Mouse (Mus musculus) left cerebral cortex, adult 18-20 months (tissue): ENCODE data around the gene Awat2. TPM values are rescaled to one million over a fixed set of nuclear protein-coding genes. Genes with fewer than 3 reads are reported as not detected.
"Not testable (repeated sequence)": the region's sequence is repeated elsewhere in the genome, so short reads cannot be mapped to it uniquely, and the experiment has no call there.

Experiments used
- DNase-seq, 2 experiments: peaks; one replicate each; pipeline ENCODE4 v3.0.0; 2021 to 2022; ENCODE audit warnings: low spot score in 2 of 2, mixed read lengths in 1 of 2
- long read RNA-seq, 2 experiments: library from polyadenylated mRNA; stranded (forward); transcript quantifications; one replicate each; pipeline ENCODE4 v2.0.0; 2021
- microRNA-seq, 2 experiments: library from miRNA; unstranded; fragments of <30 nt; microRNA quantifications; one replicate each; pipeline ENCODE4 v1.2.0; 2021
- total RNA-seq, 2 experiments: library from RNA; stranded (reverse); gene quantifications; 2 replicates each; pipeline ENCODE4 v1.2.3; 2021

The Awat2 gene
- total RNA-seq, result under 1 TPM in 1 of 2 experiments, not detected in 1; 0.21 TPM
- long read RNA-seq, experiment 1, result 0 reads
- long read RNA-seq, experiment 2, partial matches to known transcripts, result 0 of 1 reads
- long read RNA-seq, experiment 2, other reads (novel, unspliced or antisense), result 1 of 1 reads

DNA sequence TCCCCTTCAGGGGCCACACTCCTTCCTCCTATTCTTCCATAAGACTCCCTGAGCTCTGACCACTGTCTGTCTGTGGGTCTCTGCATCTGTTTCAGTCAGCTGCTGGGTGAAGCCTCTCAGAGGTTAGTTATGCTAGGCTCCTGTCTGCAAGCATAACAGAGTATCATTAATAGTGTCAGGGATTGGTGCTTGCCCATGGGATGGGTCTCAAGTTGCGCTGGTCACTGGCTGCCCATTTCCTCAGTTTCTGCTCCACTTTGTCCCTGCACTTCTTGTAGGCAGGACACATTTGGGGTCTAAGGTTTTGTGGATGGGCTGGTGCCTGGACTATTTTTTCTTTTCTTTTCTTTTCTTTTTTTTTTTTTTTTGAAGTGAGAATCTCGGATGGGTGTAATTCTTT lies at the start of gene Awat2:
Gene Awat2, minus strand, starts transcription at position 101 of the 400 bp plus-strand sequence.
- DNase-seq, result not testable (repeated sequence)

DNA sequence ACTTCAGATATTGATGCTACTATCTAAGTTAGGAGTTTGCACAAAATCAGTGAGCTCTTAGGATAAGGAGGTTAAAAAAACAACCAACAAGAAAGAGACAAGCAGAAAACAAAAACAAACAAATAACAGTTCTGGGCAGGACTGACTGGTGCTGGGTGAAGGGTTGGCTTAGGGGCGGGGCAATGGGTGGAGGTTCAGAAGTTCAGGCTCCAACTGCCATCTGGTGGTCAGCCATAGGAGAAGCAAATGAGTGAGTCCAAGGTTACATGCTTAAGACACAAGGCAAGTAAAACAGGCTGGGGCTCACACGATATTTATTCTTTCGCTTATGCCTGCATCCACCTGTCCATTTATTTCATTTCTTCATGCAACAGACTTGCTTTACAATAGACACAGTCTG lies 37.8 kb upstream of the Awat2 start:
- peak; percentile 34 to 39 for DNase-seq

DNA sequence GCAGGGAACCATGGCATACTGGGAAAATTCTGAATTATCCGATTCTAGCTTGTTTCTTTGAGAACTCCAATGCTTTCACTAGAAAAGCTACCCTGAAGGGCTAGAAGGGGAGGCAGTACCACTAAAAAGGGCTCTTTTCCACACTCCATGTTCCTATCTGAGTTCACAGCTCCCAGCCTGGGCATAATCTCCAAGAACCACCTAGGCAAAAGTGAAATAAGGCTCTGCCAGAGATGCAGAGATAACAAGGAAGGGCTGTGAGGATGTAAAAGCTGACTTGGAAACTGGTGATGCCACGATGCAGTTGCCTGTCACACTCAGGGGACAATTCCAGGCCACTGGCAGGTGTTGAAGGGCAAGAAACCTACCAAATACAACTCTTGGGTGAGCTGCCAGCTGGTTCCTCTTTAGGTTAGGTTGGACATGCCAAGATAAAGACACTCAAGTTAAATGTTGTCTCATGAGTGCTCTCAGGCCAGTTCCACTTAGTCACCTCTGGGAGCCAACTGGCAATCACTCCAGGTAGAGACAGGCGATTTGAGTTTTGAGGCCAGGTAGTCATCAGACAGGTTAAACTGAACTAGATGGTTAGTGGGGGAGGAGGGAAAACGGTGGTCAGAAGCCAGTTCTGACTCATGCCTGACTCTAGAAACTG lies 33.2 kb upstream of the Awat2 start:
- no peak for DNase-seq

DNA sequence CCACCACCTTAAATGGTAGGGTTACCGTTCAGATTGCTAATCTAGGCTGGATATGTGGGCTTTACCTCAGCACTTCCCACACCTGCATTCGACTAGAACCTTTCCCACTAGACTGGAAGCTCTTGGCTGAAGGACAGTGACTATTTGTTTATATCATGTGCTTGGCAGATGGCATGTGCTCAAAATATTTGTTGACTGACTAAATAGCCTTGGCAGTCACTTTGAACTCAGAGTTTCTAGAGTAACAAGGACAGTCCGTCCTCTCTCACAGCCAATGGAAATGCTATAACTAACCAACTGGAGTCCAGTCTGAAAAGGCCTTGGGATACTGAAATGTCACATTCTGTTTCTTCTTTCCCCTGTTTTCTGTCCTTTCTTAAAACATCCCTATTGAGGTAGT lies 29.0 kb upstream of the Awat2 start:
- DNase-seq, result no peak

DNA sequence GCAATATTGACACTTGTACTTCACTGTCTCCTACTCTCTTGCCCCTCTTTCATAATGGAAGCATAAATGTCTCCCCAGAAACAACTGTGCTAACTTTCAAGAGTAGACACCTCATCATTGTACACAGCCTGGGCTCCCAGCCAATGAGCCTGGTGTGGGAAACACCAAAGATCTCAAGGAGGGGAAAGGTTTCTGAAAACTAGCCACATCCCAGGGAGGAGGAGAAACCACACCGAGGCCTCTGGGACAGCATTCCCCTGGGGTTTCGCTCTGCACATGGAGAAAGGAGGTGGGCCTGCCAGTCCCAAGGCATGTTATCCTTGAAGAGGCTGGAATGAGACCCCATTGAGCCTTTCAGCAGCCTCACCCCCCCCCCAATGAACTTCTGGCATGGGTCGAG lies 27.6 kb upstream of the Awat2 start:
- no peak for DNase-seq

DNA sequence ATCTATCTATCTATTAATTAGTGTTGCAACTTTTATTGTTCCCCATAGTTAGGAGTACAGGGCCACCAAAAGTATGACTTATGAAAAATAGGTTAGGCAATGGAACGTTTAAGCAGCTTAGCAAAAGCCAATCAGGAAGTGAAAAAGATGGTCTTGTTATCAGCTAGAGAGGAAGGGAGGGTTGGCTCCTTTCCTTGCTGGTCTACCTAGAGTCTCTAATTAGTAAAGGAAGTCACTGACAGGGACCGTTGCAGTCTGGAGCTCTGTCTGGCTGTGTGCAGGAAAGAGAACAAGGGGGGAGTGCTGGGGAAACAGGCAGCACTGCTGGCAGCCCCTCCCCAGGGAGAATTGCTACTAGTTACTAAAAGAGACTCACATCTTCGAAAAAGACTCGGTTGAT lies 25.5 kb upstream of the Awat2 start:
- DNase-seq, result no peak

DNA sequence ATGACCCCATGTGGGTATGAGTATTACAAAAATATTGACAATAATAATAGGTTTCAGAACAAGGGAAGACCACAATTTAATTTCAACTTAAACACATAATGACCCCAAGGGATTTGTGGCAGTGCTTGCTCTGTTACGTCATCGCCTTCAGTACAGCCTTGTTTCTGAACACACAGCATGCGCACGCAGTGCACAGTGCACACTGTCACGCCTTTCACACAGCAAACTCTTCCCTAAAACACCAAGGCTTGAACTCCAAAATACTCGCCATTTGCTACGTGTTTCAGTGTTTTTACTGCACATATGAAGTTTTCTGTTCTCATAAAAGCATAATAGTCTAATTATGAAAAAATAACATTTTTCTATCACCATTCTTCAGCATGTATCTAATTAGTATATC lies 1.0 kb upstream of the Awat2 start:
- DNase-seq, result no peak

DNA sequence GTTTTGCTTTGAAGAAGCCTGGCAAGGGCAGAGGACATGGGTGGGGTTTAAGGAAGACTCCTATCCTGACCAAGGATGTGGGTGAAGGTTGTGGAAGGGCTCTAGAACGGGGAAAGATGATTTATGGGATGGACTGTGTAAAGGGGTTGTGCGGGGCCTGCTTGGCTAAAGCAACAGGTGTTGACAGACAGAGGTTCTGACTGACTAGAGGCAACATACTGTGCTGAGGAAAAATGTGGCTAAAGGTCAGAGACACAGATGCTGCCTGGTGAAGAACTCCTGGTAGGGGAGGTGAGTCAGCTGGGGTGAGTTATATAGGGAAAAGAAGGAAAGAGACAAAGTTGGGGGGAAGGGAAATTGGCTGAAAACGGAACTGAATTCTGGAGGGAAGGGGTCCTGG lies 10.2 kb downstream of the Awat2 start:
- DNase-seq, result no peak

DNA sequence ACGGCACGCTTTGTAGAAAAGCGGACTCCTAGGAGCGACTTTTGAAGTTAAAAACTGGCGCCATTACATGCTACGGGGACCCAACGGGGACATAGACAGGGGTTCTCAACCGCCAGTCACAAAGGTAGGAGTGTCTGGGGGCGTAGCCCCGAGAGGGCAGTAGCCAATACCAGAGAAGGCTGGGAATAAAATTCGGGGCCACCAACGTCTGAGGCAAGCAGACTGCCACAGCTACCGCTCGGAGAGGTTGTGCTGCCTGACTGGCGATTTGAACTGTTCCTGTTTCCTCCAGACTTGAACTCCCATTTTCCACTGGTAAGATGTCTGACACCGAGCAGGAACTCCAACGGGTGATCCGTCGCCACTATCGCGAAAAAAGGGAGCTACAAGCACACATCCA lies 13.8 kb downstream of the Awat2 start, which contains the start of gene Otud6a:
Gene Otud6a, plus strand, starts transcription at position 321 of the 400 bp plus-strand sequence.
- DNase-seq, result no peak

DNA sequence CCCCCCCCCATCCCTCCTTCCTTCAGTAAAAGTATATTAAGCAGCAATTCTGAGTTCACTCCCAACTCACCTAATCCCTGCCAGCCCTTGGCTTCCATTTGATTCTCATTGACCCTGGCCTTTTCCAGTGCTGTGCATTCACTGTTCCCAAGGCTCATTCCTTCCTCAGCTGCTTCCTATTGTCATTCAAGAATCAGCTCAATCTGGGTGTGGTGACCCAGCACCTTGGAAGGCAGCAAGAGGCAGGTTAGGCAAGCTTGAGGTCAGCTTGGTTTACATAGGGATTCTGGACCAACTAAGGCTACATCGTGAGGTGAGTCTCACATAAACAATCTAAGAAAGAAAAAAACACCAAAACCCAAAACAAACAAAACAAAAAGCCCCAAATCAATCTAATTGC lies 33.3 kb downstream of the Awat2 start:
- no peak for DNase-seq

DNA sequence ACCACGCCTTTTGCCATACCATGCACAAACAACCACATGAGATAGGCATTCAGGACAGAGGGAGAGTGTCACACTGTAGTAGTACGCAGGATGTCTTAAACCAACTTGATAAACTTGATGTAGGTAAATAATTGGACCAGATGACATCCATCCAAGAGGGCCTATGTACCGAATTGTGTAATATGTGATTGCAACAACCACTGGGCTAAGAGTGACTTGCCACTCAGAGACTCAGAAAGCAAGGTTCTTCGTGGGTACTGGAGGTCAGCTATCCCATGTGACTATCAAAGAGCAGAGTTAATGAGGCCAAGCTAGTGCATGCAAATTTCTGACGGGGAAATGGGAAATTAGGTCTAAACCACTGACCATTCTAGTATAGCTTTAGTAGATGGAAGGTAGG lies 40.9 kb downstream of the Awat2 start:
- no peak for DNase-seq

DNA sequence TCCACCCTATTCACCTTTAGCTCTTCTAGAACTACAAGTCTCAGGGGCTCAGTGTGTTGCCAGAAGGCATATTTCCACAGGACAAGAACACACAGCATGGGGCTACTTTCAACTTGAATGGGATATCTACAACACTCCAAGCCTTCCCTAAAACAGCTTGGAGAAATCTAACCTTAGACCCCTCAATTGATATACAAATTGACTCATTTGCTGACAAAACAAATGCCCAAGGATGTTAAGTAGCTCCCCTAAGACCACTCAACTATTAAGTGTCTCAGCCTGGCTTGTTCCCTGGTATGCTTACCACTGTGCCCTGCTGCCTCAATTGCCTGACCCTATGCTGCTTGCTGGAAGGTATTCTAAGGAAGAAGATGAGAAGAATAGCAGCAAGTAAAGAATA lies 41.6 kb downstream of the Awat2 start:
- no peak for DNase-seq

DNA sequence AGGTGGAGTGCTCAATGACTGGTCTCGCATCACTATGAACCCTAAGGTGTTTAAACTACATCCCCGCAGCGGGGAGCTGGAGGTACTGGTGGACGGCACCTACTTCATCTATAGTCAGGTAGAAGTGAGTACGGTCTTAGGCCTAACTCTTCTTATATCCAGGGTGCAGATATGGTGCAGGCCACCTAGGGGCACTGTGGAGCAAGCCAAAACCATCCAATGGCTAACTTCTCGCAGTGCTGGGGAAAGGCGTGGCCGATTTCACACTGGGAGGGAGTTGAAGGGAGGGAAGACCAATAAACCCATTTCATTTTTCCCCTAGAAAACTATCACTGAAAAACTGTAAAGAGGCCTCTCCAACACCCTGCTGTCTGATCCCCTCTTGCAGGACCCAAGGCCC lies 47.5 kb downstream of the Awat2 start:
- DNase-seq, result peak; percentile 2 to 3

DNA sequence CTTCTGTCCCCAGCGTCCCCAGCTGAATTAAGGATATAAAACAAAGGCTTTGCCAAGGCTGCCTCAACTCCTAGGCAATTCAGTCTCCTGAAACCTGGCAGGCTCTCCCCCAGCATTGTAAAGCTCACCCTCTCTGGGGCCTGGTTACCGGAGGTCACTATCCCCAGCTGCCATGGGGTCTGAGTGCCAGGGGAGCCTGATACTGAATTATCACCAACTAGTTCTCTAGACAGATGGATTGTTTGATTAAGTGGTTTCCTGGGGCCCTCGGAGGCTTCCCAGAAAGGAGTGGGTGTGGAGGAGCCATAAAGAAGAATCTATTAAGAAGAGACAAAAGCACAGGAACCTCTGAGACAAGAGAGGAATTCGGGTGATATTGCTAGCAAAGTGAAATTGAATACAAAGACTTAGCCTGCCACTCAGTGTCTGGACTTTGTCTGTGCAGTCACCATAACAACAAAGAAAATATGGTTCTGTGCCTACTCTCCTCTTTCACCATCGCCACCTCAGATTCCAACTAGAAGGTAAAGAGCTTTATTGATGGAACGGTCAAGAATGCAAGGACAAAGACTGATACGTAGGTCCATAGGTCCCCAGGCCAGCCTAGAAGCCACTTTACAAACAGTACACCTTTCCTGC lies 48.2 kb downstream of the Awat2 start:
- DNase-seq, result no peak

DNA sequence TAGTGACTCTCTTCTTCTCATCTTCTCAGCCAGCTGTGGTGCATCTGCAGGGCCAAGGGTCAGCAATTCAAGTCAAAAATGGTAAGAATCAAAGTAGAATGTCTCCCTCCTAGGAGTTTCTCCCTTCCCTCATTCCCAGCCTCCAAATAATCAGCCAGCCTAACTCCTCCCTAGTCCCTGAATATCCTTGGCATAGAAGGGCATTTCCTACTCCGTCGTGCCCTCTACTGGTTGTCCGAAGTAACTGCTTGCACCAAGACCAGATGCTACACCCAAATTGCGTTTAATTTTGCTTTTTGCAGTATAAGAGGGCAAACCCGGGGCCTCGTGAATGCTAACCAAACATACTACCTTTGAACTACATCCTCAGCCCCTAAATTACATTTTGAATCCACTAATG lies 50.2 kb downstream of the Awat2 start:
- DNase-seq, result peak; percentile 9 to 16

DNA sequence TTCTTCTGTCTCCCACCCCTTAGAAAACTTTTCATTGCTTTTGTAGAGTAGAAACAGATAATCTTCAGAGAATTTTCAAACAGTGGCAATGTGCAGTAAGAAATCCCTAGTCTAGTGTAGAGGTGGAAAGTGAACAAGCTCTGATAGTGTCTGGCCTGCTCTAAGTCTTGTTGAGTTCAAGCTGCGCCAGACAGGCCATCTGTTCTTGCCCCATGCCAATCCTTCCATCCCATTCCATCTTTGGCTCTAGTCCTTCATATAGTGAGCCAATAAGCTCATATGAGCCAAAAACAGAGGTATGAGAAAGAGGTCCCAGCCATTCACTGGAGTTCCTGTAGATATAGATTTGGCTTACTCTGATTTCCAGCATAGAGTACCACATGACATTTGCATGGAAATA lies 52.6 kb downstream of the Awat2 start:
- no peak for DNase-seq

DNA sequence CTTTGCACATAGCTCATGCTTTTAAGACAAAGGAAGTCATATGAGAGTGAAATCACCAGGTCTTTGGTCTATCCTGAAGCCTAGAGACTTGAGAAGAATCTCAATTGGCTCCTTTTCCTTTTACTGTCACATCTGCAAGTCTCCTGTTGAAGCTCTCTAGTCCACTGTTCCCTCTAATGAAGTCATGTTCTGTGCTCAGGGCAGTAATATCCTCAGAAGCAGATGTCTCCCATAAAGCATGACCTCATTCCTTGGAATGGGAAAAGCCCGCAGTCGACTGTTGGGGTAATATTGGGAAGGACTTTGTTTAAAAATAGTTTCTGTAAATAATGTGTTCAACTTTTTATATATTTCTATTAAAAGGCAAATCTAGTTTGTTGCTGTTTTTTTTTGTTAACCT lies 85.5 kb downstream of the Awat2 start:
- no peak for DNase-seq

Small RNAs within 50 kb of the gene (microRNA-seq; reads per million reads assigned to microRNA genes)
- gene Mir676, result 2,440 to 3,073 reads per million in 2 experiments

Other genes with a start within 250 kb of the Awat2 start
- not detected for gene Otud6a, start 13.7 kb downstream of the Awat2 start, total RNA-seq
- gene Igbp1, start 51.6 kb upstream of the Awat2 start, total RNA-seq, result 10 to 100 TPM; 39.4 to 41.8 TPM
- under 1 TPM; 0.49 to 0.74 TPM for gene Dgat2l6, start 82.1 kb upstream of the Awat2 start, total RNA-seq
- gene Awat1, start 129.5 kb upstream of the Awat2 start, total RNA-seq, result not detected
- not detected for gene P2ry4, start 152.2 kb upstream of the Awat2 start, total RNA-seq
- gene Arr3, start 162.8 kb upstream of the Awat2 start, total RNA-seq, result 1 to 10 TPM; 1.4 to 1.5 TPM
- gene Kif4, start 183.0 kb upstream of the Awat2 start, total RNA-seq, result 1 to 10 TPM in 1 of 2 experiments, under 1 TPM in 1; 0.89 to 1.0 TPM
- 10 to 100 TPM; 40.1 to 42.9 TPM for gene Pdzd11, start 183.9 kb upstream of the Awat2 start, total RNA-seq